Mouse (Mus musculus): ENCODE measurements around the gene Rnf11. TPM values are rescaled to one million over a fixed set of nuclear protein-coding genes. Genes with fewer than 3 reads are reported as not detected.

Rnf11 gene
- polyA plus RNA-seq, 1 experiment from 2014 or later, result 52.0 TPM

DNA sequence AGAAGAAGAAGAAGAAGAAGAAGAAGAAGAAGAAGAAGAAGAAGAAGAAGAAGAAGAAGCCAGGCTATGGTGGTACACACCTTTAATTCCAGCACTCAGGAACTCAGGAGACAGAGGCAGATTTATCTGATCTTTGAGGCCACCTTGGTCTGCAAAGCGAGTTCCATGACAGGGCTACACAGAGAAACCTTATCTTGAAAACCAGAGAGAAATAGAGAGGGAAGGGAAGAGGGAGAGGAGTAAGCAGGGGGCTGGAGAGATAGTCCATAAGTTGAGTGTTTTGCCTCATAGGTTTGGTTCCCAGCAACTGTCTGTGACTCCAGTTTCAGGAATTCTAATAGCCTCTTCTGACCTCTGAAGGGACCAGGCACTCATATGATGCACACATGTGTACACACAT, 4.3 kb upstream of the Rnf11 start:
- Histone ChIP-seq H3K27me3 (ENCODE audit: control insufficient read depth, insufficient read depth, low read length) (no peaks in the 10 kb centered on the region), H3K9me3 (ENCODE audit: control insufficient read depth, low read length) (no peaks in the 10 kb centered on the region), H3K4me3 (ENCODE audit: low read depth, low read length) (no peak overlapping the region), H3K4me1 (replicated peaks; ENCODE audit: control insufficient read depth, insufficient read depth) (no peaks in the 10 kb centered on the region), H3K36me3 (ENCODE audit: control insufficient read depth, insufficient read depth, low read length) (no peaks in the 10 kb centered on the region), H3K4me2 (replicated peaks; ENCODE audit: low read depth) (no peak overlapping the region), H3K27ac (replicated peaks) (no peak overlapping the region), H3K9ac (ENCODE audit: low read length) (no peak overlapping the region)
- 73% methylated on average over 1 of the region's 1 CpGs for WGBS
- no peak for ATAC-seq (ENCODE audit: low FRiP score, low TSS enrichment)
- DNase-seq (ENCODE audit: low spot score), result no peak
- no peak for TF ChIP-seq CTCF (IDR thresholded peaks at IDR 0.05; ENCODE audit: low read depth)
- no peak for TF ChIP-seq EP300 (optimal IDR thresholded peaks at IDR 0.05)

DNA sequence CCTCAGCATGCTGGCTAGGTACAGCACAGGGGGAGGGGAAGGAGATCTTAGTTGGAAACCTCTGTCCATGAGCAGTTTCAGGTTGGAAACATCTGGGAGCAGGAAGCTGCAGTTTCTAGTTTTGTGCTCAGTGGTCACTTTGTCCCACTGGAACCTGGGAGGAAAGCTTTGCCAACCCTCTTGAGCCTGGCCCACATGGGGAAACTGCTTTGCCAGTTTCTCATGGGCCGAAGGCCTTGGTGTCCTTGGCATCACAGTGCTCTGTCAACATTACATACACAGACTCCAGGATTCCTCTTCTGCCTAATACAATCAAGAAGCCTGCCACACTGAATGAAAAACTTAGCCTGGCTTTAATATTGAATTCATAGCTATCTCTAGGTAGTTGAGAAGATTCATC, 1.8 kb downstream of the Rnf11 start:
- no peaks in the 10 kb centered on the region for H3K36me3 ChIP-seq (ENCODE audit: control insufficient read depth, insufficient read depth, low read length)
- no peak overlapping the region for H3K4me3 ChIP-seq (ENCODE audit: low read depth, low read length)
- H3K4me2 ChIP-seq (replicated peaks; ENCODE audit: low read depth), result no peak overlapping the region
- H3K9ac ChIP-seq (ENCODE audit: low read length), result no peak overlapping the region
- DNase-seq (ENCODE audit: low spot score) (no peak), ATAC-seq (ENCODE audit: low FRiP score, low TSS enrichment) (no peak)
- TF ChIP-seq CTCF (IDR thresholded peaks at IDR 0.05; ENCODE audit: low read depth) (no peak), EP300 (optimal IDR thresholded peaks at IDR 0.05) (no peak)
- WGBS, result 90% methylated on average over 1 of the region's 1 CpGs
- H3K27ac ChIP-seq (replicated peaks), result 0 out of 2 replicates have a peak overlapping the region, but pooled peaks have one; percentile 8
- H3K27me3 ChIP-seq (ENCODE audit: control insufficient read depth, insufficient read depth, low read length), result no peaks in the 10 kb centered on the region
- no peaks in the 10 kb centered on the region for H3K9me3 ChIP-seq (ENCODE audit: control insufficient read depth, low read length)
- no peaks in the 10 kb centered on the region for H3K4me1 ChIP-seq (replicated peaks; ENCODE audit: control insufficient read depth, insufficient read depth)

DNA sequence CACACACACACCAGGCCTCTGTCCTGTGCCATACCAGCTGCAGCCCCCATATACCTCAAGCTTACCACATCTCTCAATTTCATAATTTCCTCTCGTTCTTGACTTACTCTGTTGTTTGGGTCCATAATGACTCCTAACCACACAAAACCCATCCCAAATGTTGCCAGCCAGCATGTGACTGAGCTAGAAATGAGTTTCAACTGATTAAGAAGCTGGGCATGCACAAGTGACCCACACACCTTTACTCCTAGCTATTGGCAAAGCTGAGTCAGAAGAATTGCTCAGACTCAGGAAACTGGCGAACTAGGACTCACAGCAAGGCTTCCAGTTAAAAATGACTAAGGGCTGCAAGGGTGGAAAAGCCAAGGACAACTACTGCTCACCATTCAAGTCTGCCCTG, 3.1 kb downstream of the Rnf11 start:
- TF ChIP-seq CTCF (IDR thresholded peaks at IDR 0.05; ENCODE audit: low read depth) (no peak), EP300 (optimal IDR thresholded peaks at IDR 0.05) (no peak)
- Histone ChIP-seq H3K27me3 (ENCODE audit: control insufficient read depth, insufficient read depth, low read length) (no peaks in the 10 kb centered on the region), H3K9me3 (ENCODE audit: control insufficient read depth, low read length) (no peaks in the 10 kb centered on the region), H3K4me2 (replicated peaks; ENCODE audit: low read depth) (no peak overlapping the region), H3K4me3 (ENCODE audit: low read depth, low read length) (no peak overlapping the region), H3K36me3 (ENCODE audit: control insufficient read depth, insufficient read depth, low read length) (no peaks in the 10 kb centered on the region), H3K9ac (ENCODE audit: low read length) (no peak overlapping the region), H3K4me1 (replicated peaks; ENCODE audit: control insufficient read depth, insufficient read depth) (no peaks in the 10 kb centered on the region), H3K27ac (replicated peaks) (no peak overlapping the region)
- DNase-seq (ENCODE audit: low spot score) (no peak), ATAC-seq (ENCODE audit: low FRiP score, low TSS enrichment) (no peak)
- WGBS, result 78% methylated on average over 2 of the region's 2 CpGs

DNA sequence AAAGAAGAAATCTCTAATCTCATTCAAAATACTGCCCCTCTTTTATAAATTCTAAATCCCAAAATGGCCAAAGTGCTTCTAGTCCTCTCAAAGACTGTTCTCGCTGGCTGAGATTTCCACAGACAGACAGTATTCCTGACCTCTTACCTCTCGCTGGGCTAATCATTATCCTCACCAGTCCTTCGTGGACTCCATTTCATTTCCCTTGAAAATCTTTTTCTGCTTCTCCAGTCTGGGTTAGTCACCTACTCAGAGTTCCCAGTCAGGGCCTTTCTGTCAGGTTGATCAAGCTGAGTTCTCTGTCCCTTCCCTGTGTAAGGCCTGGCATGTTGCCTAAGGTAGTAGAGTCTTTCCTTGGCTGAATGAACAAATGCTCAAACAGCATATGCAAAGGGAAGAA, 7.1 kb downstream of the Rnf11 start:
- H3K27ac ChIP-seq (replicated peaks), result no peak overlapping the region
- no peak for ATAC-seq (ENCODE audit: low FRiP score, low TSS enrichment)
- no peak overlapping the region for H3K9ac ChIP-seq (ENCODE audit: low read length)
- H3K36me3 ChIP-seq (ENCODE audit: control insufficient read depth, insufficient read depth, low read length), result peaks cover 2% of the 10 kb centered on the region; the same call in 1 of the 2 replicates
- no peaks in the 10 kb centered on the region for H3K4me1 ChIP-seq (replicated peaks; ENCODE audit: control insufficient read depth, insufficient read depth)
- DNase-seq (ENCODE audit: low spot score), result no peak
- H3K4me2 ChIP-seq (replicated peaks; ENCODE audit: low read depth), result no peak overlapping the region
- 89% methylated on average over 3 of the region's 3 CpGs for WGBS
- H3K27me3 ChIP-seq (ENCODE audit: control insufficient read depth, insufficient read depth, low read length), result no peaks in the 10 kb centered on the region
- TF ChIP-seq EP300 (optimal IDR thresholded peaks at IDR 0.05), result no peak
- TF ChIP-seq CTCF (IDR thresholded peaks at IDR 0.05; ENCODE audit: low read depth), result no peak
- H3K9me3 ChIP-seq (ENCODE audit: control insufficient read depth, low read length), result no peaks in the 10 kb centered on the region
- H3K4me3 ChIP-seq (ENCODE audit: low read depth, low read length), result no peak overlapping the region

DNA sequence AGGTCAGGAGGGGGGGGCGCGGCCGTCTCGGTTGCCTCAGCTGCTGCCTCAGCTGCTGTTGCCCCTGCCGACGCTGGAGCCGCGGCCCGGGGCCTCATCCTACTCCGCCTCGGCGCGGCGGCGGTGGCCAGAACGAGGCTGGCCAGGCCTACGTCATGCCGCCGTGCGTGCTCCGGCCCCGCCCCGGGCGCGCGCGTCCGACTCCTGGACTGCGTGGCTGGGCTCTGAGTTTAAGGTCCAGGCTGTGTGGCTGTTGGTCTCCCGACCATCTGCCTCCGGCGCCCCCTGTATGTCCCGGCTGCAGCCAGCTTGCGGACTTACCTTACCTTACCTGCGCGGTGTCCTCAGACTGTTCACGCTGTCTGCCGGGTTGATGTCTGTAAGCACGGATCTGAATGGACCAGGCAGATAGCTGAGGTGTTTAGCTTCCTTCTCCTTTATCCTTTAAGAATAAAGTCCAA, 7.9 kb downstream of the Rnf11 start:
- H3K4me2 ChIP-seq (replicated peaks; ENCODE audit: low read depth), result peak overlapping the region; percentile 62
- H3K27me3 ChIP-seq (ENCODE audit: control insufficient read depth, insufficient read depth, low read length), result no peaks in the 10 kb centered on the region
- TF ChIP-seq CTCF (IDR thresholded peaks at IDR 0.05; ENCODE audit: low read depth) (peak; percentile 59), EP300 (optimal IDR thresholded peaks at IDR 0.05) (no peak)
- under 1% methylated on average over 37 of the region's 39 CpGs for WGBS
- DNase-seq (ENCODE audit: low spot score), result peak; percentile 93
- peak overlapping the region; percentile 87 for H3K4me3 ChIP-seq (ENCODE audit: low read depth, low read length)
- H3K36me3 ChIP-seq (ENCODE audit: control insufficient read depth, insufficient read depth, low read length), result peaks cover 2% of the 10 kb centered on the region; the same call in 1 of the 2 replicates
- no peaks in the 10 kb centered on the region for H3K4me1 ChIP-seq (replicated peaks; ENCODE audit: control insufficient read depth, insufficient read depth)
- peak overlapping the region; percentile 90 for H3K9ac ChIP-seq (ENCODE audit: low read length)
- peak; percentile 99 for ATAC-seq (ENCODE audit: low FRiP score, low TSS enrichment)
- H3K27ac ChIP-seq (replicated peaks), result peak overlapping the region; percentile 92
- no peaks in the 10 kb centered on the region for H3K9me3 ChIP-seq (ENCODE audit: control insufficient read depth, low read length)

DNA sequence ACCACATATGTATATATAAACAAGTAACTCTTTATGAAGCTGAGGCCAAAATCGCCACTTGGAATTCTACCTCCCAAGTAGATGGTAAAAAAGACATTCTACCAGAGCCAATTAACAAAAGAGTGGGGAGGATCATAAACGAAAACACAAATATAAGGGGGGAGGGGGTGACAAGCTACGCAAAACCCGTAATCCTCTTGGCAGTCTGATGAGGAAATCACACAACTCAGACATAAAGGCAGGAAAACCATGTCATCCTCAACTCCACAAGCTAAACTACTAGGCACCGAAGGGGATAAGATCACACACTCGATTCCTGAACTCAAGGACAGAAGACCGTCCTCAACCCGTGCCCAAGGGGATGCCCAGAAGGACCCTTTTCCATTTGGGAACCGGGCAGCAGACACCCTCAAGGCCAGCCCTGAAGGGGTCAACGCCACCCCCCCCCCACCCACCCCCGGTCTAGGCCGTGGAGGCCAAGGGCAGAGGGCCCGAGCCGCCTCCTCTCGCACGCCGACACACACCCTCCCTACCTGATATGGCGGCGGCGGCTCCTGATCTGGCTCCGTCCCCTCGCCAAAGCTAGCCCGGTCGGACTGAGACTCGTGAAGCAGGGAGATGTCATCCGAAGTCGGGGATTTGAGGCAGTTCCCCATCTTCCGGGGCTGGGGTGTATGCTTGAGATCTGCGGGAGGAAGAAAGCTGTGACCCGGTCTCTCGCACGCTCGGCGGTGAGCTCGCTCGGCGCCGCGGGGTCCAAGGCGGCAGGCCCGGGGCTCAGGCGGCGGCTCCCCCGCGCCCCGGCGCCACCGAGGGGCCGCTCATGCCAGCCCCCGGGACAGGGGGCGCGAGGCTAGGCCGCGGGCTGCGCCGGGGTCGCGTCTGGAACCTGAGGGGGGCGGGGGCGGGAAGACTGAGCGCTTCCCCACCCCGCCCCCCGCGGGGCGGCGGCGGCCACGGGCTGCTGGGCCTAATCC, 8.7 kb downstream of the Rnf11 start:
- peak; percentile 66 for ATAC-seq (ENCODE audit: low FRiP score, low TSS enrichment)
- H3K4me2 ChIP-seq (replicated peaks; ENCODE audit: low read depth), result peak overlapping the region; percentile 62
- peak overlapping the region; percentile 90 for H3K9ac ChIP-seq (ENCODE audit: low read length)
- TF ChIP-seq CTCF (IDR thresholded peaks at IDR 0.05; ENCODE audit: low read depth), result no peak
- TF ChIP-seq EP300 (optimal IDR thresholded peaks at IDR 0.05), result no peak
- peak; percentile 70 for DNase-seq (ENCODE audit: low spot score)
- peak overlapping the region; percentile 92 for H3K27ac ChIP-seq (replicated peaks)
- H3K4me3 ChIP-seq (ENCODE audit: low read depth, low read length), result peak overlapping the region; percentile 87
- no peaks in the 10 kb centered on the region for H3K27me3 ChIP-seq (ENCODE audit: control insufficient read depth, insufficient read depth, low read length)
- no peaks in the 10 kb centered on the region for H3K9me3 ChIP-seq (ENCODE audit: control insufficient read depth, low read length)
- H3K4me1 ChIP-seq (replicated peaks; ENCODE audit: control insufficient read depth, insufficient read depth), result no peaks in the 10 kb centered on the region
- under 1% methylated on average over 51 of the region's 68 CpGs for WGBS
- H3K36me3 ChIP-seq (ENCODE audit: control insufficient read depth, insufficient read depth, low read length), result peaks cover 2% of the 10 kb centered on the region; the same call in 1 of the 2 replicates

Measured in stomach, postnatal 0 days (tissue).